Mouse (Mus musculus): Measurements from ENCODE around the gene Atp8b2.

Gene Atp8b2

DNA sequence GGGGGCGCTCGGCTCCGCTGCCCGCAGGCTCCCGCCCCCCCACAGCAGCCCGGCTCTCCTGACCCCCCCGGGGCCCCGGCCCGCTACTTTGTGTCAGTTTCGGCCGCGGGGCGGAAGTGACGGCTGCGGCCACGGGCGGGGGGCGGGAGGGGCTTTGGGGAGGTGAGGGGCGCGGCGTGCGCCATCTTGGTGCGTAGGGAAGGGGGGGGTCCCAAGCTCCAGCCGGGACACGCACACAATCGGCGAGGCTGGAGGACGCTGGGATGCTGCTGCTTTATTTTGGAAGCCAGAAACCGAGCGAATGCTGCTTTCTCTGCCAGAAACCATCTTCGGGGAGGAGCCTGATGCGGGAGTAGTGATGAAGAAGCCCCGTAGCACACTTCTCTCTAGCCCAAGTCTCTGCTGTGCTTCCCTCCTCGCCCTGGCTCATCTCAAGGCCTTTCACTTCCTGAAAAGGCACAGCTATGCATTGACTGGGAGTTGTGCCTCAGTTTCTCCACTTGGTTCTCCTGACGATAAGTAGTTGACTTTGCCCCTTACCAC, at the start of gene Atp8b2:
Gene Atp8b2, minus strand, starts transcription at position 288 of the 543 bp plus-strand sequence.
- DNase-seq (ENCODE audit: low read depth, low spot score): peak; percentile 88

DNA sequence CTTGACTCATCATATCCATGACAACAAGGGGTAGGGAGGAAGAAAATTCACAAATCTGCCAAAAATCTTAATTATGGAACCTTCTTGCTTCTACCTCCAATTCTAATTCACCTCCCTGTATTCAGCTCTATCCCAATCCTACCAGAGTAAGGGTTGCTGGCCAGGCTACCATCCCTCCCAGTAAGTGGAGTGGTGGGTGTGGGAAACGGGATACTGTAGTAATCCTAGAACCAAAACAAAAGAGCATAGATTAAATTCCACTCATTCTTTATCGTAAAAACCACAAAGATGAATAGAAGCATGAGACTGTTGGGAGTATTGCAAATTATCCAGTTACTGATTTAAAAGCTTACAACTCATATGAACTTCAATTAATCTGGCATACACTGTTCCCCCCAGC, 47.0 kb upstream of the Atp8b2 start:
- DNase-seq (ENCODE audit: low read depth, low spot score): no peak

DNA sequence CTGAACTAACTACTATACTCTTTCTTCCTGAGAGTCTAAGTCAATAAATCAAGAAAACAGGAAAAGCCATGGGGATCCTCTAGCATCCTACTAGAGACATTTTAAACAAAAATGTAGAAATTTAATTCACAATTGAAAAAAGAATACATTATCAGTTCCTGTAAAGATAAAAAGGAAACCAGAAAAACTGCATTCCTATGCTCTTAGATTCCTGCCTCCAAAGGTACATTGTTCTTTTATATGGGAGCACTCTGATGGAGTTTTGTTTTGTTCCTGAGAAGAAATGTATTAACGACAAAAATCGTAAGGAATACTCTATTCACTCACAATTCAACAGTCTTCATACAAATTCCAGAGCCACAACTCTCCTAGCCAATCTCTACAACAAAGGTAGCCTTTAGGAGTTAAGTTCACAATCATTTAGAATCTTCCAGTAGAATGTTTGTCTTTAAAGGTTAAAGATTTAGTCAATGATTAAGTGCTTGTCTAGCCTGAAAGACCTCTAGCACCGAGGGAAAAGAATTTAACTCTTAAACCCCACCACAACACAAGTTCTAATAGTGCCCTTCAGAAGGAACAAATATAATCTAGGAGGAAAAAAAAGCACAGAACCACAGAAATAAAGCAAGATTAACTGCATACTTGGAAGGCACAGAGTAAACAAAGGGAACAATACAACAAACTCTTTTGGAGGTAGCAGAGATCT, 40.9 kb upstream of the Atp8b2 start:
- no peak for DNase-seq (ENCODE audit: low read depth, low spot score)

DNA sequence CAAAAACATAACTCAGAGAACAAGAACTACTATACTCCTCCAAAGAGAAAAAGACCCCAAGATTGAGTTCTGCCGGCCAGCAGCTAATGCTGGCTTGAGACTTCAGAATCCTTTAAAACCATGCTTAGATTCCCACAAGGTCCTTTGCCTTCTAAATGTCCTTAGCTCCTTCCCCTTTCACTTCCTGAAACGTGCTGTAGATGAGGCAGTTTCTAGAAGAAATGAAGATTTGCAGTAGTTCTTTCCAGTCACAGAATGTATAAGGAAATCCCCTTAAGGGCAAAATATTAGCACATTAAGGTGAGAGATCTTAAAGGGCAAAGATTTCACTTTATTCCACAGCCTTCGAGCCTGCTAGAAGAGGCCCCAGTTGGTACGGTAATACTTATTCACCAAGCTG, 36.5 kb upstream of the Atp8b2 start:
- peak; percentile 77 for DNase-seq (ENCODE audit: low read depth, low spot score)

DNA sequence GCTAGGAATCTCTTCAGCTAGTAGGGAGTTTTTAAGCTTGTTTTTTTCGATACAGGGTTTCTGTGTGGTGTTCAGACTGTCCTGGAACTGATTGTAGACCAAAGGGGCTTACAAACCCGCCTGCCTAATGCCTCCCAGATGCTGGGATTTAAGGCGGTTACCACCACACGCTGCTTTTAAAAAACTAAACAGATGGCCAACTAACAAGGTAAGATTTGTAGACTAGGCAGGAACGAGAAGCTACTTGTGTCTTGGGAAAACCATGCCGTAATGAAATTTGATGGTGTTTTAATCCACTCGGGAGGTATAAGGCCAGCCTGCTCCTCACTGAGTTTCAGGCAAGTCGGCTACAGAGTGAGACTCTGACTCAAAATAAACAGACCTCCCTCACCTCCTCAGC, 35.8 kb upstream of the Atp8b2 start:
- DNase-seq (ENCODE audit: low read depth, low spot score): no peak

DNA sequence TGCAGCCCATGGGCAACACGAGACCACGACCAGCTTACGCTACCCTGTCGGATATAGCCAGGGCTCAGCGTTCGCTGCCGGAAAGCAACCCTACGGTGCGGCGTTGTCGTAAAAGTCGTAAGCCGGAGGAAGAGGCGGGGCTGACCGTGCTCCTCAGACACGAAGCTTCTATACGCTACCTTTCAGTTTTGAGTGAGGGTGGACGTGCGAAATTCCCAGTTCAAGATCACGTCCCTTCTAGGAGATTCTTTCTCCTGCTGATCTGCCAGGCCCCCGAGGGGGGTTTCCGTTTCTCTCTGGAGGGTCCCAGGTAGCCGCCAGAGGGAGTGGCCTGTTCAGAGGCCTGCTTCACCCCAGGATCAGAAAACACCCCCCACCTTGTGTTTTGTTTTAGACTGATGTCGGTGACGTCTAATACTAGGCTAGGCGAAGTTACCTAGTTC, 35.3 kb upstream of the Atp8b2 start, which contains the start of gene Hax1:
Gene Hax1, minus strand, starts transcription at position 169 of the 443 bp plus-strand sequence.
- DNase-seq (ENCODE audit: low read depth, low spot score): peak; percentile 97

DNA sequence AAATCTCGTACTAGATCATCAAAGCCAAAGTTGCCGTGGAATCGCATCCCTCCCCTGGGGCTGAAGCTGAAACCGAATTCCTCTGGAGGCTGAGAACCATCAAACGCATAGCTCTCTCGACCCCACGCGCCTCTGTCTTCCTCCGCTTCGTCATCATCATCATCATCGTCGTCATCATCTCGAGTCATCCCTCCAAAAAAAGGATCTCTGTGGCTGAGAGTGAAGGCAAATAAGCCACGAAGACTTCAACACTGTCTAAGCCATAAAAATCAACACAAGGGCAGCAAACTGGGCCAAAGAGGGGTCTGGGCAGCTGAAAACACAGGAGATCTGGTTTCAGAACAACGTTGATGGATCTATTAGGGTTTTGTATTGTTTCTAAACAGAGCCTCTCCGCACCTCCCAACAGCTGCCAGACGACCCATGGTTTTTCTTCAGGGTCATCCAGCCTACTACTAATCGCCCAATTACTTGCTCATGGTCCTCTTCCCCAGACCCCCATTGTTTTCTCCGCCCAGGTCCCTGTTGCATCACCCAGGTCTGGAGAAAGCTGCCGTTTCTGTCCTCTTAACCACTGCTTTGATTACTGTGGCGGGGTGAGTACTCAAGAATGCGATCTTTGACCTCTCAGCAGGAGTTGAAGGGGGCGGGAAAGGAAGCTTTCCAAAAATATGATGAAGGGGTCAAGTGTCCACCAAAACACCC, 34.6 kb upstream of the Atp8b2 start:
- DNase-seq (ENCODE audit: low read depth, low spot score): no peak

DNA sequence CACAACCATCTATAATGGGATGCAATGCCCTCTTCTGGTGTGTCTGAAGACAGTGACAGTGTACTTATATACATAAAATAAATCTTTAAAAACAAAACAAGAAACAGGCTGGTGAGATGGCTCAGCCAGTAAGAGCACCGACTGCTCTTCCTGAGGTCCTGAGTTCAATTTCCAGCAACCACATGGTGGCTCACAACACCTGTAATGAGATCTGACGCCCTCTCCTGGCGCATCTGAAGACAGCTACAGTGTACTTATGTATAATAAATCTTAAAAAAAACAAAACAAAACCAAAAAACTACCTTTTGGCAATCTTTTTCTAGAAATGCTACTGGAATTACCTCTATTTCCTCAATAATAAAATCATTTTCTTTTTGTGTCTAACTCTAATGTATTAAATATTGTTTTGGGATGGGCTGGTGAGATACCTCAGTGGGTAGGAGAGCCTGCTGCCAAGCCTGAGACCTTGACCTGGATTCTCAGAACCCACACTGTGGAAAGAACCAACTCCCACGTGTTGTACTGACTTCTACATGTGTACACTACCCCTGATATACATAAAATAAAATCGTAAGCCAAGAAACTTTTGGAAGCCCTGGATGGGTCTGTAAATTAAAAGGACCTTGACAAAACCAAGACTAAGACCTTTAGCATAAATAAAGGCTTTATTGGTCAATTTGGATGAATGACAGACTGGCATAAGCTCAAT, 31.7 kb upstream of the Atp8b2 start:
- peak; percentile 50 for DNase-seq (ENCODE audit: low read depth, low spot score)

DNA sequence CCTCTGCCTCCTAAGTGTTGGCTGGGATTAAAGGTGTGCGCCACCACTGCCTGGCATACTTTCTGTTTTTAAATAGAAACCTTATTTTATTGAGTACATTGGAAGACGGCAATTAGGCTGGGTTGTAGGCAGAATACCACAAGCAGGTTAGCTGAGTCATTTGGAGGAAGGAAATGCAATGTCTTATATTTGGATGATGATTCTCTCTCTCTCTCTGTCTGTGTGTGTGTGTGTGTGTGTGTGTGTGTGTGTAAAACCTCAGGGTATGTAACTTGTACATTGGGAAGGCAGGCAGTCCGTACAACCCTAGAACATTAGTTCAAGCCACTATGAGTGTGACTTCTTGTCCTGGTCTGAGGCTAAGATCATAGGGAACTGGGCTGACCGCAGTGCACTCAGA, 24.5 kb upstream of the Atp8b2 start:
- DNase-seq (ENCODE audit: low read depth, low spot score): no peak

DNA sequence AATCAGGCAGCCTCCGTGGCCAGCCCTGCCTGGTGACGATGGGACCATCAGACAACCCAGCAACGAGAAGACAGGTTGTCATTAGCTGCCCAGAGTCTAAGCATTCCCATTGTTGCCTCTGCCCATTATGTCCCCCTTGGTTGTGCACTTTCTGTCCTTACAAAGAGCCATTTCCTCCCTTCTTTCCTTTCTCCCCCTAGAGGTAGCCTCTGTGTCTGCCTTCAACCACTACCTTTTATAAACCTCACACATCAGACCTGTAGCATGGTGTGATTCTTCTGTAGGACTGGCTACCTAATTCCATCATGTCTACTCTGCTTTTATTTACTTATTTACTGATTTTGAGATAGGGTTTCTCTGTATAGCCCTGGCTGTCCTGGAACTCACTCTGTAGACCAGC, 23.9 kb upstream of the Atp8b2 start:
- DNase-seq (ENCODE audit: low read depth, low spot score): no peak

DNA sequence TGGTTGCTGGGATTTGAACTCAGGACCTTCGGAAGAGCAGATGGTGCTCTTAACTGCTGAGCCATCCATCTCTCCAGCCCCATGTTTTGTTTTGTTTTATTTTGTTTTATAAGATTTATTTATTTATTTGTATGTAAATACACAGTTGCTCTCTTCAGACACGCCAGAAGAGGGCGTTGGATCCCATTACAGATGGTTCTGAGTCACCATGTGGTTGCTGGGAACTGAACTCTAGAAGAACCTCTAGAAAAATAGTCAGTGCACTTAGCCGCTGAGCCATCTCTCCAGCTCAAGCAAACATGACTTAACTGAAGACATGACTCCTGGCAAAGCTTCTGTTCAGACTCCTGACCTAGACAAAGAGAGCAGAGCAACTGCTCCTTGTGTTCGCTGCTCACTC, 19.1 kb upstream of the Atp8b2 start:
- DNase-seq (ENCODE audit: low read depth, low spot score): no peak

DNA sequence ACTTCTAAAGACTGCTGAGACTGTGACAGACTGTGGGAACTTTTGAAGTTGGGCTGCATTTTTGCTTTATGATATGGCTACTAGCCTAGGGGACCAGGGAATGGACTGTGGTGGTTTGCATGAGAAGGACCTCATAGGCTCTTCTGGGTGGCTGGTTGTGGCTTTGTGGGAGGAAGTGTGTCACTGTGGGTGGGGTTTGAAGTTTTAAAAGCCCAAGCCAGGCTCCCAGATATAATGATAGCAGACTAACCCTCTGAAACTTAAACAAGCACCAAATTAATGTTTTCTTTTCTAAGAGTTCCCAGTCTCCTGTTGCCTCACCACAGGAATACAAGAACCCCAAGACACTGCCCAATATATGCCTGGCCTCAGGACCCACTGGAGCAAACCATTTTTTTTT, 13.6 kb upstream of the Atp8b2 start:
- no peak for DNase-seq (ENCODE audit: low read depth, low spot score)

DNA sequence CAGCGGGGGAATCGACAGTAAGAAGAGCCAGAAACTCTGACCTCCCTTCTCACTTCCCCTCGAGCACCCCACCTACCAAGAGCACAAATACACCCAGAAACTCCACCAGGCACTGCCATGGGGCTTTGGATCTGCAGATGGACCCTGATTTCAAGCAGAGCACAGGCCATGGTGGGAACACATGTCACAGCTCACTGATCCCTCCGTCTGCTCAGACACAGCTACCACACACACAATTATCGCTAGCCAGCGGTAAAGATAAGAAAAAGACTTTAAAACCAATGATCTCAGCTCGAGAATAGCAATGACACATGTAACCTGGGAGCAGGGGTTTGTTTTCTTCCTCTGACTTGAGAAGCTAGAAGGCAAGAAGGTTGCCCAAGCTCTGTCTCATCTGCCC, 5.2 kb upstream of the Atp8b2 start:
- DNase-seq (ENCODE audit: low read depth, low spot score): no peak

DNA sequence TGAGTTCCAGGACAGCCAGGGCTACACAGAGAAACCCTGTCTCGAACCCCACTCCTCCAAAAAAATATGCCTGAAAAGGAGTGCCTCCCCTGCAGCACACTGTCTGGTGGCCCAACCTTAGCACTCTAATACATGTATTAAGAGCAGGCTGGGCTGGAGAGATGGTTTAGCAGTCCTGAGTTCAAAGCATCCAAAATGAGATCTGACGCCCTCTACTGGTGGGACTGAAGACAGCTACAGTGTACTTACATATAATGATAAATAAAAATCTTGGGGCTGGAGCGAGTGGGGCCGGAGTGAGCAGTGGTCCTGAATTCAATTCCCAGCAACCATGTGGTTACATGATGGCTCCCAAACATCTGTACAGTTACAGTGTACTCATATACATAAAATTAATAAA, 3.6 kb upstream of the Atp8b2 start:
- DNase-seq (ENCODE audit: low read depth, low spot score): peak; percentile 80

DNA sequence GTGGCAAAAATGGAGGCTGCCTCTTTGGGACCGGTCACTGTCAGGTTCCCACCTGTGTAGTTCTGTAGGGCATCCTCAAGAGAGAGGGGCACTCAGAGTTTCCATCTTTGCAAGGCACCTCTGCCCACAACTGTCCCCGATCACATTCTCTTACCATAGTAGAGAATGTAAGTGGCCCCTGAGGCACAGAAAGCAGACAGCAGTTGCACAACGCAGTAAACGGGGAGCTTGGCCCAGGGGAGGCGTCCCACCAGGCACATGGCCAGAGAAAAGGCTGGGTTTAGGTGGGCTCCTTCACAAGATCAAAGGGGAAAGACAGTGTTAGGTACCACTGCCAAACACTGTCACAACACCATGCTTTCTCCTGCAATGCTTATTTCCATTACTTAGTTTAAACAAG, 2.7 kb upstream of the Atp8b2 start:
- DNase-seq (ENCODE audit: low read depth, low spot score): no peak

DNA sequence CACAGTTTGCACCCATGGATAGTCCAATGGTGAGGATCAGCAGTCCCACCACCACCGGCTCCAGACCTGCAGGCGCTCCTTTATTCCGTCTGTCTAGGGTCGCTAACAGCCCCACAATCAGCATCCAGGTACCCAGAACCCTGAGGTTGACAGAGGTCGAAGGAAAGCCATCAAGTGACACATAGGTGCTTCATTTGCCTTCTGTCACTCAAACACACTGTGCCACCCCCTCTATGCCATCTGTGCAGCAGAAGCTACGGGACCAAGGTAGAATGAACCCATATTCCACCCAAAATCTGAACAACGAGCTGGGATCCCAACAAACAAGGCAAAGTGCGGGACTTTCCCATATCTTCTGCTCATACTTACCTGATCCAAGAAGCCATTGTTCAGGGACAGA, 2.2 kb upstream of the Atp8b2 start:
- no peak for DNase-seq (ENCODE audit: low read depth, low spot score)

DNA sequence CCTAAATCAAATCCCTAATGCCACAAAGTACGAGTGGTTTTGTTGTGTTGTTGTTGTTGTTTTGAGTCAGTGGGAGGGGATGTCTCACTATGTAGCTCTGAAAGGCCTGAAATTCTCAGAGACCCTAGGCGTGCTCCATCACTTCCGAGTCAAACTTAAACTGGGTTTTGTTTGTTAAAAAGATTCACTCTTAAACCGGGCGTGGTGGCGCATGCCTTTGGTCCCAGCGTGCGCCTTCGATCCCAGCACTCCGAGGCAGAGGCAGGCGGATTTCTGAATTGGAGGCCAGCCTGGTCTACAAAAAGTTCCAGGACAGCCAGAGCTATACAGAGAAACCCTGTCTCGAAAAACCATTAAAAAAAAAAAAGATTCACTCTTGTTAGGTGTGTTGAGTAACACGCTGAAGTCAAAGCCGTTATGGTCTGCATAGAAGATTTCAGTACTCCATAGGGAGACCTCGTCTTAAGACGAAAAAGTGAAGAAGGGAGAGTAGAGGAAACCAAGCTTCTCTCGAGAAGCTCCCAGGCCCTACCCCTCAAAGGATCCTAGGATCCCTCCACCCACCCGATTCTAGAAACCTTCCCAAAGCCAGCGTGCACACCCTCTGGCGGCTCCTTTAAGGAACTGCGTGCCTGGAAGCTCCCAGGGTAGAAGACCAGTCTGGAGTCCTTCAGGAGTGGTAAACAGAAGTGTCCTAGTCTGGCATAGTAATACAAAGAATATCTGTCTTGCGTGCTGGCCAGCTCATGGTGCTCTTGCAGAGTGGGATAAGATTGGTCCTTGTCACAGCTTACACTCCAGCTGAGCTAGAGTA, 825 bp upstream of the Atp8b2 start:
- peak; percentile 74 for DNase-seq (ENCODE audit: low read depth, low spot score)

DNA sequence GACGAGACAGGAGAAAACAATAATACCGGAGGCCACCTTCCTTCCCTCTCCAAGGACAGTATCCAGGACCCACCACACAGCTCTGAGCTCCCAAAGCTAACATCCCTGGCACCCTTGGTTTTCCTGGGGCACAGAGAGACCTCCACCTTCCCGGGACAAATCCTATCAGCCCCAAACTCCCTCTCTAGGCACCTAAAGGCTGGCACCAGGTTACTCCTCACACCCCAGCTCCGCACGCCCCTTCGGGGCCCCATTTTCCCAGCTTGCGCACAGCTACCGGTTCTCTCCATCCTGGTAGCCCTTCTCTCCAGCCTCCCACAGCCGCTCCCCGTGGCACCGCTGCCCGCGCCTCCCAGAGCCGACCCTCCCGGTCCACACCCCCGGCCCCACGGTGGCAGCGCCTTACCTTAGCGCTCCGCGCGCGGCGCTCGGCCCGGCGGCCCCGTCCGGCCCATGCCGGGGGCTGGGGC, 522 bp downstream of the Atp8b2 start:
- peak; percentile 57 for DNase-seq (ENCODE audit: low read depth, low spot score)

DNA sequence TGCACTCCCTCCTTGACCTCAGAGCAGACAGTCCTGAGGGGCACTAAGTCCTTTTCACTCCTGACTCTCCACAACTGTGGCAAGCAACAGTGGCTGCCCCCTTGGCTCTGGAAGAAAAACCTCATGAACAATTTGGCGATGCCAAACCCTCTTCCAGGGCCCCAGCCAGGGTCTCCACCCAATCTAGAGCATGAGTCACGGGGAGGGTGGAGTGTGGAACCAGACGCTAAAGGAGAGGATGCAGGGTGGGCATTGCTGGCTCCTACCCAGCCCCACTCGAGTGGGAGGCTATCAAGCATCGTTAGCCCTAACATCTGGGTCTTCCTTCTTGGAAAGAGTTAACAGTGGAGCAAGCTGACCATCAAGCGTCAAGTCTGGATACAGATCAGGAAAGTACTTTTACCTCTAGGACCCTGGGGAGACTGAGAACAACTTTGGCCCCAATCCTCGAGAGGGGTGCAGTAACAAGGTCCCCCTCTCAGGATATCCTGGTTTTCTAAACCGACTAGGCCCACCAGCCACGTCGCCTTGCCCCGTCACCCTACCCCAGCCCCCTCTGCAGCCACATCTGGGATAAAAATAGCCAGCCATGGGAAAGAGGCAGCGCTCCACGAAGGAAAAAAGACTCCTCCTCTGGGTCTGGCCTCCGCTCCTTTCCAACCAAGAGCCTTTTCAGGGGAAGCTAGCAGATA, 1.1 kb downstream of the Atp8b2 start:
- DNase-seq (ENCODE audit: low read depth, low spot score): peak; percentile 40

DNA sequence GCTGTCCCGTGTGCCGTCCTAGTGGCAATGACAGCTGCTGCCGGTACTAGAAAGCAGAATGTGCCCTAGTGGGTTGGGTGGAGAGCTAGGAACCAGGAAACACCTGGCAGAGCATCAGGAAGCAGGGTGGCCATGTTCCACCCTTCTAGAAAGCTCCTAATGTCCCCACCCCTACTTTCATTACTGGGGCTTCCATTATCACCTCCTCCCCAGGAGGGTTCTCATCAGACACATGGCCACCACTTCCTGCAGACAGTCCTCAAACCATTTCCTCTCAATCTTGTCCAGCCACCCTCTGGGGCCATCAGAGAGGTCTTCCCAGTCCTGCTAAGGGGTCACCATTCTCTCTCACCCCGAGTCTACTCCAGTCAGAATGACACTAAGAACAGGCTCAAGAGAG, 1.9 kb downstream of the Atp8b2 start:
- DNase-seq (ENCODE audit: low read depth, low spot score): peak; percentile 53

DNA sequence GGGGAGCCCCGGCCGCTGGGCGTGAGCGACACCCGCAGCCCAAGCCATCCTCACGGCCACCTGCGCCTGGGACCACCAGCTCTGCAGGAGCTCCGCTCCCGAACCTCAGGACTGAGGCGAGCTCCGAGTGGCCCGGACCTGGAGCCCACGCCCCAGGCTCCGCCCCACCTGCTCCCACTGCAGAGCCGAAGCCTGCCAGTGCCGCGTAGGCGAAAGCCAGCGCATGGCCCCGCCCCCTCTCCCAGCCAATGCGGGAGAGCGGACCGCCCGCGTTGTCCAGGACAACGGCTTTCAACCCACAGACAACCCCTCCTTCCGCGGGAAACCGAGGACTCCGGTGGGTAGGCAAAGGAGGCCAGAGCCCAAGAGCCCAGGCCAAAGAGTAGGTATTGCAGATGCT, 2.8 kb downstream of the Atp8b2 start:
- peak; percentile 91 for DNase-seq (ENCODE audit: low read depth, low spot score)

All from A20 (cell line).